Mouse (Mus musculus) megakaryocyte, embryonic 14.5 days (primary cell): ENCODE results near the gene B4galt4. TPM values are rescaled to one million over a fixed set of nuclear protein-coding genes. Genes with fewer than 3 reads are reported as not detected.

Experiments used
- H3K27me3 ChIP-seq: replicated peaks from 2 replicates; pipeline ENCODE3; 2012; ENCODE audit warnings: inconsistent platforms
- H3K36me3 ChIP-seq: replicated peaks from 2 replicates; pipeline ENCODE3; 2012; ENCODE audit warnings: low read length, inconsistent platforms, mixed read lengths
- H3K4me1 ChIP-seq: 2 replicates; pipeline ENCODE4 v1.6.1; 2012; ENCODE audit warnings: inconsistent platforms
- H3K4me3 ChIP-seq: replicated peaks from 2 replicates; pipeline ENCODE3; 2012; ENCODE audit warnings: moderate library complexity, mild to moderate bottlenecking, inconsistent platforms
- H3K9me3 ChIP-seq: 2 replicates; pipeline ENCODE4 v1.6.1; 2012; ENCODE audit warnings: inconsistent platforms
- FLI1 ChIP-seq: IDR thresholded peaks from 2 replicates; pipeline ENCODE4 v1.6.1; 2012; ENCODE audit warnings: low read length, inconsistent platforms, mixed read lengths
- GATA1 ChIP-seq: IDR thresholded peaks from 3 replicates; pipeline ENCODE4 v1.6.1; 2012; ENCODE audit warnings: mixed read lengths, low read length, inconsistent platforms, borderline replicate concordance
- polyA plus RNA-seq: library from polyadenylated mRNA; stranded (reverse); fragments of >175 nt; gene quantifications from 2 replicates; pipeline ENCODE4 v1.2.3, GENCODE M21; 2012; ENCODE audit warnings: low replicate concordance; ENCODE audit not compliant: insufficient read depth

B4galt4 gene
- polyA plus RNA-seq, 1 experiment, result not detected

DNA sequence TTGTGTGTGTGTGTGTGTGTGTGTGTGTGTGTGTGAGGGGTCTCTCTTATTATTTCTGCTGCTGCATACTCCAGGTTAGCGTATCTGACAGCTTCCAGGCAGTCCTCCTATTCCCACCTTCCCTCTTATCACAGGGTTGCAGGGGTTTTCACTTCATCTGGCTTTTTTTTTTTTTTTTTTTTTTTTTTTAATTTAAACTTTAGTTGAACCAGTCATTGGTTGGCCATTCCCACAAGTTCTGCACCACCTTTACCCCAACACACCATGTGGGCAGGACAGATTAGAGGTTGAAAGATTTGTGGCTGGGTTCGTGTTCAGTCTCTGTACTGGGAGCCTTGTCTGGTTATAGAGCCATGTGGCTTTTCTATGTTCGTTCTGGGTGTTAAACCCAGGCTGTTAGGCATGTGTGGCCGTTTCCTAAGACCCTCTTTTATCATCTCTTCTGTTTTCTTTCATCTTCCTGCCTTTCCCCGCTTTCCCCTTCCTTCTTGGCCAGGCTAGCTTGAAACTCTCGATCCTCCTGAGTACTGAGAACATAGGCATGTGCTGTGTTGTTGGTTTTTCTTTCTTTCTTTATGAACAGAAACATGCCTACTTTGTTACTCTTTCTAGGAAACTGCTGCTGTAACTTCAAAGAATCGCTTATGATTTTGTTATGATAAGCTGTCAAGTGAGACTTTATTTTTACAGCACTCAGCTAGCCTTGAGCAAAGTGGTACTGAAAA is 13.6 kb downstream of the B4galt4 start:
- Histone ChIP-seq H3K27me3 (peaks cover 19% of the 10 kb centered on the region), H3K9me3 (no peaks in the 10 kb centered on the region; the same call in 1 of the 2 replicates)

GRCm38 (mm10) chr16:38756177-38756503 is 14.1 kb downstream of the B4galt4 start:
- no peaks in the 10 kb centered on the region for H3K36me3 ChIP-seq
- H3K9me3 ChIP-seq, result no peaks in the 10 kb centered on the region; the same call in 1 of the 2 replicates
- TF ChIP-seq GATA1 (no peak), FLI1 (no peak)
- H3K27me3 ChIP-seq, result peaks cover 17% of the 10 kb centered on the region
- peaks cover 31% of the 10 kb centered on the region for H3K4me1 ChIP-seq
- peak overlapping the region; percentile 71 for H3K4me3 ChIP-seq

More for the DNA sequence above, 13.6 kb downstream of the B4galt4 start:
- H3K36me3 ChIP-seq, result no peaks in the 10 kb centered on the region
- TF ChIP-seq GATA1 (no peak), FLI1 (no peak)
- H3K4me3 ChIP-seq, result peak overlapping the region; percentile 71
- peaks cover 27% of the 10 kb centered on the region for H3K4me1 ChIP-seq

GRCm38 (mm10) chr16:38756572-38756971 is 14.5 kb downstream of the B4galt4 start:
- H3K4me1 ChIP-seq, result peaks cover 31% of the 10 kb centered on the region
- peak overlapping the region; percentile 71 for H3K4me3 ChIP-seq
- no peaks in the 10 kb centered on the region for H3K36me3 ChIP-seq
- TF ChIP-seq GATA1, result no peak
- TF ChIP-seq FLI1, result no peak
- H3K9me3 ChIP-seq, result no peaks in the 10 kb centered on the region; the same call in 1 of the 2 replicates
- peaks cover 17% of the 10 kb centered on the region for H3K27me3 ChIP-seq

- Histone ChIP-seq H3K4me1 (peaks cover 31% of the 10 kb centered on the region), H3K9me3 (no peaks in the 10 kb centered on the region; the same call in 1 of the 2 replicates), H3K4me3 (no peak overlapping the region), H3K27me3 (peaks cover 13% of the 10 kb centered on the region), H3K36me3 (no peaks in the 10 kb centered on the region)
- no peak for TF ChIP-seq FLI1
- no peak for TF ChIP-seq GATA1
These were observed 15.6 kb downstream of the B4galt4 start for GRCm38 (mm10) chr16:38757626-38758025.

DNA sequence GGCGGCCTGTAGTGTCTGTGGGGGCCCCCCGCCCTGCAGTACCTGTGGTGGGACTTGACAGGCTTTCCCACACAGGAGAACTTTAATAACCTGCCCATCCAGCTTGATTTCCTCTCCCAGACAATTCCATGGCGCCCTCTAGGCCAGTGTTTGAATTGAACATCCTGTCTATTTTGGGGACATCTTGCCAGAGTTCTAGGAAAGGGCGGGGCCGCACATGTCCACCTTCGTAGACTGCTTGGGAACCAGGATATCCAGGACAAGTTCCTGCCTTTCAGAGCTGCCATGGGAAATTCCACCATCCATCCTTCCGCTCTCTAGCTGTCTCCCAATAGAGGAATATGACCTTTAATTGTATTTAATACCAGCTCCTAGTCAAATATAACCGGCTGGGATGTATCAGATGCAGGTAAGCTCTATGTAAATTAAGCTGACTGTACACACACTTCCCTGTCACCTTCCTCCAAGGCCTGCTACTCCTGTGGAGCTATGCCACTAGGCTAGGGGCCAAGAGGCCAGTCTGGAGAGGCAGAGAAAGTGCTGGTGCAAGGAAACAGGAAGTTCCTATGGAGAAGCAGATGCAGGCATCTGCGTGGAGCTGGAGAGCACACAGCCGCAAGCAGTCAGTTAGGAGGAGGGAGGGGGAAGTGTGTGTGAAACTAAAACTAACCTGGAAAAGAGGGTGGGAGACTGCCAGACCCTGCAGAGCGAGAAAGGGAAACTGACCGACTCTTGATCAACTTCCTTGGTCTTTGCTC is 16.2 kb downstream of the B4galt4 start:
- Histone ChIP-seq H3K4me3 (no peak overlapping the region), H3K36me3 (no peaks in the 10 kb centered on the region), H3K9me3 (no peaks in the 10 kb centered on the region; the same call in 1 of the 2 replicates), H3K4me1 (peaks cover 31% of the 10 kb centered on the region), H3K27me3 (peaks cover 9% of the 10 kb centered on the region)
- TF ChIP-seq FLI1 (no peak), GATA1 (no peak)

- H3K9me3 ChIP-seq, result no peaks in the 10 kb centered on the region; the same call in 1 of the 2 replicates
- H3K27me3 ChIP-seq, result peaks cover 3% of the 10 kb centered on the region
- H3K4me1 ChIP-seq, result peaks cover 31% of the 10 kb centered on the region
- H3K4me3 ChIP-seq, result no peak overlapping the region
- H3K36me3 ChIP-seq, result no peaks in the 10 kb centered on the region
- TF ChIP-seq GATA1 (no peak), FLI1 (no peak)
These were observed 18.2 kb downstream of the B4galt4 start for GRCm38 (mm10) chr16:38760239-38760638.

DNA sequence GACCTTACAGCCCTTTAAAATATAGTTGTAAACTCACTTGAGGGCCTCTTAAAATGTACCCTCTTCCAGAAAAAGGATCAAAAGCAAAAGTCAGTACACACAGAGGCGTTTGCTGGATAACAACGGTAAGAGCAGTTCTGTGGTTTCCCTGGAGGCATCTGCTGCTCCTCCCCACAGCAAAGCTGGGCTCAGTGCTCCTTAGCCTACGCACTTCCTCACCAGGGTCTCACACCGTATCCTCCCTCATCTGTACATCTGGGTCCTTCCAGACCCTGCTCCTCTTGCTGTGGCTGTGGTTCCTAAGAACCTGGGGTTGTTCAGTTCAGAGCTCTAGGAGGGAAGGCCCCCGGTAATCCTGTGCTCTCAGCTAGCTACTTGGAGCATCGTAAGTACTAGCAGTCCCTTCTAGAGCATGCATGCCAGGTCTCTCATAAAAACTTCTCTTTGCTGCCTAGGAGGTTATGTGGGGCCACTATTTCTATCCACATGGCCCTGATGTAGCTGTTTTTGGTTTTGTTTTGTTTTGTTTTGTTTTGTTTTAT is 18.8 kb downstream of the B4galt4 start:
- Histone ChIP-seq H3K36me3 (no peaks in the 10 kb centered on the region), H3K27me3 (peaks cover 3% of the 10 kb centered on the region), H3K9me3 (no peaks in the 10 kb centered on the region; the same call in 1 of the 2 replicates), H3K4me1 (peaks cover 25% of the 10 kb centered on the region), H3K4me3 (no peak overlapping the region)
- no peak for TF ChIP-seq GATA1
- TF ChIP-seq FLI1, result no peak

GRCm38 (mm10) chr16:38761972-38762371 is 19.9 kb downstream of the B4galt4 start:
- no peaks in the 10 kb centered on the region; the same call in 1 of the 2 replicates for H3K9me3 ChIP-seq
- peaks cover 3% of the 10 kb centered on the region for H3K27me3 ChIP-seq
- peaks cover 14% of the 10 kb centered on the region for H3K4me1 ChIP-seq
- no peaks in the 10 kb centered on the region for H3K36me3 ChIP-seq
- no peak overlapping the region for H3K4me3 ChIP-seq
- no peak for TF ChIP-seq FLI1
- no peak for TF ChIP-seq GATA1

DNA sequence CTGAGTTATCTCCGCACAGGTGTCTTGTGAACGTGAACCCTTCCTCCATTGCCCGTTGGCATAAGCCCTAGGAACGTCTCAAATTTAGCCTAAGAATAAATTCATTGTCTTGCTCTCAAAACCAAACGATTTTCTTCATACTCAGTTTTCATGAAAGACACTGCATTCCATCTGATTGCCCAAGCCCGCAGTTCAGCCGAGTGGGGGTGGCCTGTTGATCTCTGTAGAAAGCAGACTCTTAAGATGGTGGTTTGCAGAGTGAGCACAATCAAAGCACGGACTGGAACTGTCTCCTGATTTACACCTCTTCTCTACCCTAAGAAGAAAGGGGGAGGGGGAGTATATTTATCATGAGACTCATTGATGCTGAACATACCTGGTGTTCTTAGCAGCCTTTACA is 20.3 kb downstream of the B4galt4 start:
- Histone ChIP-seq H3K9me3 (no peaks in the 10 kb centered on the region; the same call in 1 of the 2 replicates), H3K4me3 (no peak overlapping the region), H3K36me3 (no peaks in the 10 kb centered on the region), H3K4me1 (peaks cover 11% of the 10 kb centered on the region; the same call in 1 of the 2 replicates), H3K27me3 (peaks cover 3% of the 10 kb centered on the region)
- TF ChIP-seq GATA1, result no peak
- TF ChIP-seq FLI1, result no peak
